Mouse (Mus musculus) CD4-positive naive resting alpha-beta T cell, adult 76 days (primary cell): Measurements from ENCODE around the gene Sh2d7. TPM values are rescaled to one million over a fixed set of nuclear protein-coding genes. Genes with fewer than 3 reads are reported as not detected.

Experiments used
- total RNA-seq: library from RNA; stranded (reverse); gene quantifications from one replicate; pipeline ENCODE4 v1.2.4, GENCODE M21; 2023

Sh2d7 gene
- total RNA-seq = not detected

DNA sequence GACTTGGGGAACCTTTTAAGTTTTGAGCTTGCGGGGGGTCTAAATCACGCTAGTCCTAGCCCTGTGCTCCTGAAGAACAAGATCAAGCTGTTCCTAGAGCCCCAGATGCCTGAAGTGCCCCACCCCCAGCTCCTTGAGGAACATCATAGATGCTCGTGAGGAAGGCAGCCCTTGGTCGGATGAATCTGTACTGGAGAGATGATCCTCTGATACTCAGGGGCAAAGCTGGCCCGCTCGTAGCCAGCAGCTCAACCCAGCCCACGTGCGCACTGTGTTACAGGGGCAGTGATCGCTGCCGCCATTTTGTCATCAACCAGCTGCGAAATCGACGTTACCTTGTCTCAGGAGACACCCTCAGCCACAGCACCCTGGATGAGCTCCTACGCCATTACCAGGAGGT lies at the start of gene Sh2d7:
Gene Sh2d7, plus strand, starts transcription at position 301 of the 400 bp plus-strand sequence.

GRCm38 (mm10) chr9:54501453-54502110 lies 37.2 kb upstream of the Sh2d7 start, which contains the start of gene Dmxl2:
TSS of gene Dmxl2 (minus strand) at chr9:54501626.

DNA sequence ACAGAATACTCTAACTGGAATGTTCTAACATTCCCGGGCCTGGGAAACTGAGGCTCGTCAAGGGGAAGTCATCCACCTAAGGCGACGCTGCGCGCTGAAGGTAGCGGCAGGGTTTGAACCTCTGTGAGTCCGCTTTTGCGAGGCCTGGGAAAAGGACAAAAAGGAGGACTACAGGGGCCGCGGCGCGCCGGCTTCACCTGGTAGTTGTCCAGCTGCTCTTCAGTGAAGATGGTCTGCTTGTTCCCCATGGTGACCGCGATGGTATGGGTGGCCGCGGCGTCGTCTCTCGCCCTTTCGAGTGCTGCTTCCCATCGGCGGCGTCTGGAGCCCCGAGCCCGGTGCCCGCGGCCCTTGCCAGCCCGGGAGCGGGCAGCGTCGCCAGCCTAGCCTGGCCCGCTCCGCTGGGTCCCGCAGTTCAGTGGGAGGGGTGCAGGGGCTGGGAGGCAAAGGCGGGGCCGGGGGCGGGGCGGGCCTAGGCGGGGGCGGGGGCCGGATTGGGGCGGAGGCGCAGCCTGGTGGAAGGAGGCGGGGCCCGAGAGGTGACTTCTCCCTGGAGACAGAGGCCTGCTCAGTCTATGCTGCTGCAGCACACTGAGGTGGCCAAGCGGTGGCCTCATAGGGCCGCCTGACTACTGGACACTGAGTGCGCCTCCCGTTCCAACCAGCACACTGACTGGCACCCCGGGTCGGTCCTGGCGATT lies 21.1 kb downstream of the Sh2d7 start, which contains the start of gene Cib2:
Gene Cib2, minus strand, starts transcription at position 448 of the 701 bp plus-strand sequence.

DNA sequence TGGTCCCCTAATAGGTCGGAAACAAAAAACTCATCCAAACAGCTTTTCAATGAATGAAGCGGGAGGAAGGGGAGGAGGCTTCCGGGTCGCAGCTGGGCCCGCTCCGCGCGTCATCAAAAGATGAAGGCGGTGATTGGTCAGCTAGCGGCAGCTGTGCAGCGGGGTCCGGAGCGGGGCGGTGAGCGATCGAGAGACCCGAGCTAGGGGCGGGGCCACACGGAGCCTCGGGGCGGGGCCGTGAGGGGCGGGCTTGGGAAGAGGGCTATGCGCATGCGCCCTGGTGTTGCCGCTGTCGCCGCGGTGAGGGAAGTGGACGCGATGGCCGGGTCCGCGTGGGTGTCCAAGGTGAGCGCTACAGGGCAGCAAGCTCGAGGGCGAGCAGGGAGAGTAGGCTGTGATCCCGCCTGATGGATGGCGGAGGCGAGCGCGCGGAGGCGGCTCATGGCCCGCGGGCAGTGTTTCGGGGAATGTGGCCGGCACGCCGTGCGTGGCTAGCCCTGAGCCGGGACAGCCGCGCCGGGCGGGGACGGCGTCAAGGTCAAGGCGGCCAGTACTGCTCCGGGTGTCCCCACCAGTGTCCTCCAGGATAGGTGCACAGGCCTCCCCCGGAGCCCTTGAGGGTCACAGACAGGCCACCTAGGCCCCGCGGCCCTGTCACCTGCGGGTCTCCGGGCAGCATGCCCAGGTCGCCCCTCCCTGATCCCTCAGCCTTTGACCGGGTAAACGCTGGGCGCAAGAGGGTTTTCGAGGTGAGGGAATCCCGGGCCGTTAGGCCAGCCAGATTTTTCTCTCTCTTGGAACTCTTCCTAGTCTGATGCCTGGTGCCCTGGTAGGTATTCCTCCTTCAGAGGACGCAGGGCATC lies 47.6 kb downstream of the Sh2d7 start, which contains the start of gene Idh3a:
Gene Idh3a, plus strand, starts transcription at position 136 of the 863 bp plus-strand sequence.

Other genes with a start within 250 kb of the Sh2d7 start
- gene Dmxl2, start 37.4 kb upstream of the Sh2d7 start, total RNA-seq = 0.44 TPM
- not detected for gene Cib2, start 21.2 kb downstream of the Sh2d7 start, total RNA-seq
- gene Idh3a, start 47.4 kb downstream of the Sh2d7 start, total RNA-seq = 39.5 TPM
- 6.1 TPM for gene Acsbg1, start 122.9 kb downstream of the Sh2d7 start, total RNA-seq
- gene Dnaja4, start 159.9 kb downstream of the Sh2d7 start, total RNA-seq = 16.6 TPM
- gene Wdr61, start 195.5 kb downstream of the Sh2d7 start, total RNA-seq = 48.1 TPM
- not detected for gene Crabp1, start 225.8 kb downstream of the Sh2d7 start, total RNA-seq